Mouse (Mus musculus) G1E (cell line): Measurements from ENCODE around the gene Dock3. TPM values are rescaled to one million over a fixed set of nuclear protein-coding genes. Genes with fewer than 3 reads are reported as not detected.

Experiments
- ATAC-seq: 2 replicates; pipeline ENCODE4 v1.8.0; 2016; ENCODE audit warnings: mild to moderate bottlenecking; ENCODE audit not compliant: insufficient number of reproducible peaks, poor library complexity, low FRiP score, severe bottlenecking; ENCODE audit errors: extremely low read depth
- DNase-seq: peaks from one replicate; pipeline ENCODE4 v3.0.0; 2012; ENCODE audit warnings: low spot score
- H3K27me3 ChIP-seq: 2 replicates; pipeline ENCODE4 v1.6.1; 2012; ENCODE audit warnings: mild to moderate bottlenecking, low read length, inconsistent platforms; ENCODE audit not compliant: insufficient read depth
- H3K36me3 ChIP-seq: replicated peaks from 2 replicates; pipeline ENCODE3; 2012; ENCODE audit warnings: mild to moderate bottlenecking, inconsistent platforms
- H3K4me1 ChIP-seq: 2 replicates; pipeline ENCODE4 v1.6.1; 2012; ENCODE audit warnings: low read depth, low read length, inconsistent platforms, mixed read lengths; ENCODE audit not compliant: insufficient read depth
- H3K4me3 ChIP-seq: 2 replicates; pipeline ENCODE4 v1.5.1; 2012; ENCODE audit warnings: low read depth, mild to moderate bottlenecking, inconsistent platforms, low read length, moderate library complexity, mixed read lengths
- H3K9me3 ChIP-seq: replicated peaks from 2 replicates; pipeline ENCODE4 v1.6.1; 2012; ENCODE audit warnings: inconsistent platforms
- CTCF ChIP-seq: IDR thresholded peaks from 2 replicates; pipeline ENCODE4 v1.5.1; 2012; ENCODE audit warnings: low read depth, low read length, inconsistent platforms, mixed read lengths
- GATA1 ChIP-seq: IDR thresholded peaks from 2 replicates; pipeline ENCODE4 v1.6.1; 2012; ENCODE audit warnings: borderline replicate concordance, low read length, inconsistent platforms, mixed read lengths
- GATA2 ChIP-seq: IDR thresholded peaks from 2 replicates; pipeline ENCODE4 v1.6.1; 2012; ENCODE audit warnings: low read depth, low read length, inconsistent platforms, borderline replicate concordance
- POLR2AphosphoS5 ChIP-seq: IDR thresholded peaks from 2 replicates; pipeline ENCODE4 v1.6.1; 2012; ENCODE audit warnings: low read depth, low read length, inconsistent platforms; ENCODE audit not compliant: insufficient replicate concordance
- TAL1 ChIP-seq: conservative IDR thresholded peaks from 2 replicates; pipeline ENCODE4 v1.6.1; 2012; ENCODE audit warnings: low read depth, low read length, inconsistent platforms, mixed read lengths
- polyA plus RNA-seq: library from polyadenylated mRNA; stranded (reverse); fragments of >175 nt; gene quantifications from 2 replicates; pipeline ENCODE4 v1.2.3, GENCODE M21; 2012
- total RNA-seq, 2 experiments: library from RNA; stranded (forward) in 1 of 2; stranded (reverse) in 1 of 2; fragments of 200-1000 nt in 1 of 2; fragments of >200 nt in 1 of 2; fragmentation: Nextera tagmentation in 1 of 2; gene quantifications; 2 replicates each; pipeline ENCODE4 v1.2.3; 2014 to 2017

Gene Dock3
- total and polyA plus RNA-seq, 3 experiments, result 0.33 TPM; not detected in 2

GRCm38 (mm10) chr9:107277603-107278002 lies 45.9 kb upstream of the Dock3 start:
- H3K36me3 ChIP-seq, result peaks cover 84% of the 10 kb centered on the region
- H3K4me3 ChIP-seq, result no peak overlapping the region
- H3K27me3 ChIP-seq, result no peaks in the 10 kb centered on the region
- DNase-seq (no peak), ATAC-seq (no peak)
- no peaks in the 10 kb centered on the region for H3K9me3 ChIP-seq
- no peak for TF ChIP-seq GATA2
- no peak for TF ChIP-seq GATA1
- no peak for TF ChIP-seq CTCF
- TF ChIP-seq POLR2AphosphoS5, result no peak
- no peak for TF ChIP-seq TAL1
- peaks cover 81% of the 10 kb centered on the region for H3K4me1 ChIP-seq

- Histone ChIP-seq H3K4me1 (peaks cover 86% of the 10 kb centered on the region), H3K36me3 (peaks cover 86% of the 10 kb centered on the region)
- DNase-seq, result no peak
These were observed 44.0 kb upstream of the Dock3 start for GRCm38 (mm10) chr9:107275710-107276109.

GRCm38 (mm10) chr9:107274751-107275150 lies 43.0 kb upstream of the Dock3 start:
- Histone ChIP-seq H3K4me1 (peaks cover 86% of the 10 kb centered on the region), H3K36me3 (peaks cover 78% of the 10 kb centered on the region), H3K27me3 (no peaks in the 10 kb centered on the region), H3K4me3 (no peak overlapping the region), H3K9me3 (no peaks in the 10 kb centered on the region)
- no peak for DNase-seq
- ATAC-seq, result no peak
- TF ChIP-seq POLR2AphosphoS5, result no peak
- TF ChIP-seq GATA1, result no peak

More at GRCm38 (mm10) chr9:107275710-107276109, 44.0 kb upstream of the Dock3 start:
- TF ChIP-seq POLR2AphosphoS5 (no peak), TAL1 (no peak), GATA1 (no peak), CTCF (no peak), GATA2 (no peak)
- H3K27me3 ChIP-seq, result no peaks in the 10 kb centered on the region
- no peak for ATAC-seq
- no peaks in the 10 kb centered on the region for H3K9me3 ChIP-seq
- H3K4me3 ChIP-seq, result no peak overlapping the region

- TF ChIP-seq GATA1 (no peak), CTCF (no peak), POLR2AphosphoS5 (no peak), GATA2 (no peak)
- ATAC-seq (no peak), DNase-seq (no peak)
- H3K27me3 ChIP-seq, result no peaks in the 10 kb centered on the region
- H3K9me3 ChIP-seq, result no peaks in the 10 kb centered on the region
- no peak overlapping the region; the same call in 1 of the 2 replicates for H3K4me3 ChIP-seq
- H3K36me3 ChIP-seq, result peaks cover 69% of the 10 kb centered on the region
- H3K4me1 ChIP-seq, result peaks cover 84% of the 10 kb centered on the region
These were observed 41.5 kb upstream of the Dock3 start for GRCm38 (mm10) chr9:107273184-107273583.

- ATAC-seq, result peak; percentile 47
- Histone ChIP-seq H3K4me1 (peaks cover 85% of the 10 kb centered on the region), H3K9me3 (no peaks in the 10 kb centered on the region), H3K36me3 (peaks cover 60% of the 10 kb centered on the region), H3K4me3 (no peak overlapping the region; the same call in 1 of the 2 replicates), H3K27me3 (no peaks in the 10 kb centered on the region)
- TF ChIP-seq GATA1 (no peak), TAL1 (peak; percentile 61)
- DNase-seq, result no peak
These were observed 40.6 kb upstream of the Dock3 start for GRCm38 (mm10) chr9:107272284-107272683.

- no peak for ATAC-seq
These were observed 39.6 kb upstream of the Dock3 start for GRCm38 (mm10) chr9:107271177-107271938.

GRCm38 (mm10) chr9:107269772-107270171 lies 38.1 kb upstream of the Dock3 start:
- H3K4me1 ChIP-seq, result peaks cover 86% of the 10 kb centered on the region

More at GRCm38 (mm10) chr9:107271177-107271938, 39.6 kb upstream of the Dock3 start:
- no peak for DNase-seq
- H3K9me3 ChIP-seq, result no peaks in the 10 kb centered on the region
- H3K4me3 ChIP-seq, result no peak overlapping the region; the same call in 1 of the 2 replicates
- peaks cover 87% of the 10 kb centered on the region for H3K4me1 ChIP-seq
- TF ChIP-seq POLR2AphosphoS5 (no peak), CTCF (no peak), GATA2 (no peak), GATA1 (no peak), TAL1 (no peak)
- H3K27me3 ChIP-seq, result no peaks in the 10 kb centered on the region
- peaks cover 55% of the 10 kb centered on the region for H3K36me3 ChIP-seq

More at GRCm38 (mm10) chr9:107269772-107270171, 38.1 kb upstream of the Dock3 start:
- Histone ChIP-seq H3K4me3 (no peak overlapping the region; the same call in 1 of the 2 replicates), H3K27me3 (no peaks in the 10 kb centered on the region), H3K9me3 (no peaks in the 10 kb centered on the region), H3K36me3 (peaks cover 54% of the 10 kb centered on the region)
- ATAC-seq (no peak), DNase-seq (no peak)
- TF ChIP-seq POLR2AphosphoS5 (no peak), GATA2 (no peak), TAL1 (no peak), GATA1 (no peak), CTCF (no peak)
